Mouse (Mus musculus) small intestine, adult 2 months (tissue): ENCODE results near the gene Slc7a6. TPM values are rescaled to one million over a fixed set of nuclear protein-coding genes. Genes with fewer than 3 reads are reported as not detected.

Experiments used
- H3K27ac ChIP-seq: fragments of 200-500 bp; 2 replicates; pipeline ENCODE4 v1.5.1; 2012; ENCODE audit warnings: low read depth, low read length, control low read depth, inconsistent platforms; ENCODE audit not compliant: insufficient read depth
- H3K27me3 ChIP-seq: fragments of 200-500 bp; 2 replicates; pipeline ENCODE4 v1.6.1; 2012; ENCODE audit warnings: mild to moderate bottlenecking, moderate library complexity, low read length, inconsistent platforms; ENCODE audit not compliant: control insufficient read depth, insufficient read depth
- H3K36me3 ChIP-seq: fragments of 200-500 bp; 2 replicates; pipeline ENCODE4 v1.6.1; 2012; ENCODE audit warnings: mild to moderate bottlenecking, low read length, control low read depth, inconsistent platforms; ENCODE audit not compliant: control insufficient read depth, insufficient read depth
- H3K4me1 ChIP-seq: fragments of 200-500 bp; 2 replicates; pipeline ENCODE4 v1.6.1; 2012; ENCODE audit warnings: low read length, inconsistent platforms, mixed read lengths; ENCODE audit not compliant: control insufficient read depth, insufficient read depth, insufficient read length
- H3K4me3 ChIP-seq: fragments of 200-500 bp; 2 replicates; pipeline ENCODE4 v1.5.1; 2012; ENCODE audit warnings: low read depth, mild to moderate bottlenecking, control low read depth, inconsistent platforms, low read length, moderate library complexity
- CTCF ChIP-seq: fragments of 200-500 bp; IDR thresholded peaks from 2 replicates; pipeline ENCODE4 v1.5.1; 2012; ENCODE audit warnings: low read depth, mild to moderate bottlenecking, control low read depth, inconsistent platforms, low read length, moderate library complexity, mixed read lengths; ENCODE audit not compliant: insufficient replicate concordance, insufficient read length; ENCODE audit errors: extremely low read depth
- POLR2A ChIP-seq: fragments of 200-500 bp; IDR thresholded peaks from 2 replicates; pipeline ENCODE4 v1.6.1; 2012; ENCODE audit warnings: low read depth, mild to moderate bottlenecking, control low read depth, inconsistent platforms, low read length, moderate library complexity
- WGBS: fragments of 180-500 bp; shearing (Covaris S2); methylation state at CpG from one replicate; pipeline ENCODE4 v1.1.7; 2018; 5-methylcytosine and 5-hydroxymethylcytosine counted together
- polyA plus RNA-seq: library from polyadenylated mRNA; depleted of rRNA; stranded (reverse); fragments of >200 nt; gene quantifications from 2 replicates; pipeline ENCODE4 v1.2.3, GENCODE M21; 2012; rRNA removed

The Slc7a6 gene
- 5.3 and 6.2 TPM in 2 replicates for polyA plus RNA-seq

DNA sequence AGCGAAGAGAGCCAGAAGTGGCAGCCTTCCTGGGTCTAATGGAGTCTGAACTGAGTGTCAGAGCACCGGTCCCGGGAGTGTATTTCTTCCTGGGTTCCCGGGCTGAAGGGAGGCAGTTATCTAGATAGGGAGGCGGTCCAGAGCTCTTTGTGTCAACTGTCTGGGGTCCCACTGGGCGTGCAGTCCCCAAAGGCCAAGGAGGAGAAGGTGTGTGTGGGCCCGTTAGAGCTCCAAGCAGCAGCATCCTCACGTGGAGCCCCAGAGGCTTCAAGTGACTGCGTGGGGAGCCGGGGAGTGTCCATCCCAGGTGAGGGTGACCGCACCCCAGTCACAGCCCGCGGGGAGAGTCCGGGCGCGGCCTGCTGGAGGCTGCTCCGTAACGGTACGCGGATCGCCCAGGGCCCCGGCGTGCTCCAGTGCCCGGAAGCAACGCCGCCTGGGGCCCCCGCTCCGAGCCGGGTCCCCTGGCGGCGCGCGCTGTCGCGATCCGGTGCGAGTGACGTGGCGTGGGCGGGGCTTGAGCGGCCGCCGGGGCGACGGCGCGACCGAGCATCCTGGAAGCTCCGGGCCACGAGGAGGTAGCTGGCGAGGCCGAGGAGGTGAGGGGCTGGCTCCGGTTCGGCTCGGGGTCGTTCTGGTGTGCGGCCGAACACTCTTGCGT, at the start of gene Slc7a6:
TSS of gene Slc7a6 (plus strand) at position 502 of the 661 bp plus-strand sequence.
- H3K27me3 ChIP-seq: 0 out of 2 replicates have a peak, but pooled peaks cover 3% of the 10 kb centered on the region
- peak within 1 kb of the TSS; percentile 93 for H3K4me3 ChIP-seq
- H3K27ac ChIP-seq: peak within 1 kb of the TSS; percentile 14; the same call in 1 of the 2 replicates
- H3K36me3 ChIP-seq: no peaks in the 10 kb centered on the region
- no peaks in the 10 kb centered on the region for H3K4me1 ChIP-seq
- peak; percentile 53 for TF ChIP-seq POLR2A
- TF ChIP-seq CTCF: 0 out of 2 replicates have a peak, but pooled peaks have one; percentile 5
- WGBS: under 1% methylated on average over 59 of the region's 59 CpGs

GRCm38 (mm10) chr8:106123443-106123842, 45.2 kb upstream of the Slc7a6 start:
- Histone ChIP-seq H3K27me3 (no peaks in the 10 kb centered on the region), H3K4me1 (no peaks in the 10 kb centered on the region), H3K4me3 (no peak overlapping the region), H3K36me3 (peaks cover 27% of the 10 kb centered on the region), H3K27ac (no peak overlapping the region)
- 77% methylated on average over 3 of the region's 3 CpGs for WGBS
- TF ChIP-seq POLR2A: no peak

- no peak overlapping the region for H3K27ac ChIP-seq
- no peaks in the 10 kb centered on the region for H3K4me1 ChIP-seq
- no peak overlapping the region for H3K4me3 ChIP-seq
- TF ChIP-seq POLR2A: no peak
- no peak for TF ChIP-seq CTCF
- H3K36me3 ChIP-seq: peaks cover 37% of the 10 kb centered on the region
- 100% methylated on average over 1 of the region's 1 CpGs for WGBS
- H3K27me3 ChIP-seq: no peaks in the 10 kb centered on the region
Observed at GRCm38 (mm10) chr8:106126055-106126454, 42.6 kb upstream of the Slc7a6 start.

- WGBS: 66% methylated on average over 3 of the region's 3 CpGs
- Histone ChIP-seq H3K36me3 (peaks cover 43% of the 10 kb centered on the region), H3K4me1 (no peaks in the 10 kb centered on the region), H3K4me3 (no peak overlapping the region), H3K27me3 (no peaks in the 10 kb centered on the region), H3K27ac (no peak overlapping the region)
- TF ChIP-seq POLR2A (no peak), CTCF (no peak)
Observed at GRCm38 (mm10) chr8:106127054-106127453, 41.6 kb upstream of the Slc7a6 start.

- WGBS: 89% methylated on average over 10 of the region's 10 CpGs
Observed at GRCm38 (mm10) chr8:106127882-106128410, 40.7 kb upstream of the Slc7a6 start.

GRCm38 (mm10) chr8:106129232-106129930, 39.3 kb upstream of the Slc7a6 start:
- H3K4me1 ChIP-seq: peaks cover 6% of the 10 kb centered on the region
- peaks cover 53% of the 10 kb centered on the region for H3K36me3 ChIP-seq
- no peak overlapping the region for H3K27ac ChIP-seq
- TF ChIP-seq CTCF (no peak), POLR2A (no peak)
- no peaks in the 10 kb centered on the region for H3K27me3 ChIP-seq
- no peak overlapping the region for H3K4me3 ChIP-seq

More at GRCm38 (mm10) chr8:106127882-106128410, 40.7 kb upstream of the Slc7a6 start:
- no peaks in the 10 kb centered on the region for H3K4me1 ChIP-seq
- TF ChIP-seq POLR2A (no peak), CTCF (no peak)
- no peak overlapping the region for H3K4me3 ChIP-seq
- no peak overlapping the region for H3K27ac ChIP-seq
- peaks cover 50% of the 10 kb centered on the region for H3K36me3 ChIP-seq
- H3K27me3 ChIP-seq: no peaks in the 10 kb centered on the region

GRCm38 (mm10) chr8:106129997-106130396, 38.7 kb upstream of the Slc7a6 start:
- TF ChIP-seq POLR2A: no peak
- TF ChIP-seq CTCF: no peak
- Histone ChIP-seq H3K4me3 (no peak overlapping the region), H3K27me3 (no peaks in the 10 kb centered on the region), H3K36me3 (peaks cover 51% of the 10 kb centered on the region), H3K4me1 (peaks cover 10% of the 10 kb centered on the region), H3K27ac (no peak overlapping the region)
- WGBS: 44% methylated on average over 2 of the region's 2 CpGs
